Mouse (Mus musculus) cerebellum, postnatal 36 days (tissue): ENCODE results near the gene Rtf1.

Source experiments
- DNase-seq, 2 experiments: peaks; one replicate each; pipeline ENCODE4 v3.0.0; 2021 to 2022; ENCODE audit warnings: mixed read lengths in 2 of 2

The Rtf1 gene

GRCm38 (mm10) chr2:119737124-119737523 is 62.3 kb downstream of the Rtf1 start:
- no peak for DNase-seq

GRCm38 (mm10) chr2:119740567-119740966 is 65.7 kb downstream of the Rtf1 start:
- DNase-seq = no peak

GRCm38 (mm10) chr2:119741581-119742411 is 66.9 kb downstream of the Rtf1 start, which contains the start of gene Itpka:
Gene Itpka, plus strand, starts transcription at chr2:119742337.
- peak in 1 of 2 experiments; percentile 14 for DNase-seq

- no peak for DNase-seq
Measured at GRCm38 (mm10) chr2:119742461-119743175, 67.8 kb downstream of the Rtf1 start.

GRCm38 (mm10) chr2:119743176-119743807 is 68.4 kb downstream of the Rtf1 start:
- DNase-seq = no peak

- no peak for DNase-seq
Measured at GRCm38 (mm10) chr2:119743808-119744162, 68.9 kb downstream of the Rtf1 start.

- DNase-seq = no peak
Measured at GRCm38 (mm10) chr2:119744163-119745111, 69.6 kb downstream of the Rtf1 start.

- DNase-seq = no peak
Measured at GRCm38 (mm10) chr2:119745281-119745680, 70.4 kb downstream of the Rtf1 start.

GRCm38 (mm10) chr2:119747554-119747953 is 72.7 kb downstream of the Rtf1 start:
- no peak for DNase-seq

- DNase-seq = no peak
Measured at GRCm38 (mm10) chr2:119749260-119749659, 74.4 kb downstream of the Rtf1 start.

GRCm38 (mm10) chr2:119757601-119758100 is 82.8 kb downstream of the Rtf1 start:
- DNase-seq = peak; percentile 30 to 48

- peak; percentile 39 to 48 for DNase-seq
Measured at GRCm38 (mm10) chr2:119758101-119758843, 83.4 kb downstream of the Rtf1 start.

GRCm38 (mm10) chr2:119758844-119759835 is 84.3 kb downstream of the Rtf1 start:
- DNase-seq = no peak

- no peak for DNase-seq
Measured at GRCm38 (mm10) chr2:119760251-119760650, 85.4 kb downstream of the Rtf1 start, which contains the start of gene Ltk. Gene Ltk, minus strand, starts transcription at chr2:119760431.

GRCm38 (mm10) chr2:119762276-119762675 is 87.4 kb downstream of the Rtf1 start:
- no peak for DNase-seq

GRCm38 (mm10) chr2:119763924-119764323 is 89.1 kb downstream of the Rtf1 start:
- no peak for DNase-seq

- DNase-seq = no peak
Measured at GRCm38 (mm10) chr2:119767246-119767645, 92.4 kb downstream of the Rtf1 start.
